Mouse (Mus musculus) NIH3T3 (cell line): ENCODE data around the gene Prom2.

Source experiments
- DNase-seq: peaks from one replicate; pipeline ENCODE4 v3.0.0-alpha.2; 2012; ENCODE audit warnings: low read depth

The Prom2 gene

GRCm38 (mm10) chr2:127484476-127485170 is 56.6 kb downstream of the Prom2 start:
- peak; percentile 27 for DNase-seq

DNA sequence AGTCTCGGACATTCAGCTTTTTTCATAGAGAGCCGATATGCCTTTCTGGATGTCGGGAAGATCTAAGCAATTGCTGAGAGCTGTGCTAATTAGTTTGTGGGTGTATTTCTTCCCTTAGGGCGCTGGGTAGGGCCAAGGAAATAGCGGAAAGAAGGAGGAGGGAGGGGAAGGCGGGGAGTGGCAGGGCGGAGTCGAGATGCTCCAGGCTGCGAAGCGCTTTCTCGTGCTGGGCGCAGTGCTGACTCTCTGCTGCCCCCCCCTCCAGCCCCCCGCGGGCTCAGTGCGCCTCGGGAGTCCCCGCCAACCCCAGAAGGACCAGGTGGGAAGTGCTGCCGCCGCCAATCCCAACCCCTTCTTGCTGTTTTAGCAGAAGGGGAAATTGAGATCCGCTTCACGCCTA is 58.3 kb downstream of the Prom2 start:
- DNase-seq, result no peak

GRCm38 (mm10) chr2:127482533-127482911 is 58.7 kb downstream of the Prom2 start:
- peak; percentile 58 for DNase-seq

- DNase-seq, result no peak
These were observed 59.3 kb downstream of the Prom2 start for GRCm38 (mm10) chr2:127481841-127482532.

GRCm38 (mm10) chr2:127479763-127480162 is 61.5 kb downstream of the Prom2 start:
- DNase-seq, result no peak

GRCm38 (mm10) chr2:127479210-127479609 is 62.1 kb downstream of the Prom2 start:
- no peak for DNase-seq
